Mouse (Mus musculus) myocyte (in vitro differentiated cells): ENCODE measurements around the gene Klhdc9. TPM values are rescaled to one million over a fixed set of nuclear protein-coding genes. Genes with fewer than 3 reads are reported as not detected.

Source experiments
- H3K27me3 ChIP-seq: one replicate; pipeline ENCODE4 v1.6.1; 2011; ENCODE audit not compliant: control insufficient read depth, insufficient read depth, insufficient read length
- H3K36me3 ChIP-seq: one replicate; pipeline ENCODE4 v1.6.1; 2011; ENCODE audit not compliant: control insufficient read depth, insufficient read depth
- H3K4me2 ChIP-seq: one replicate; pipeline ENCODE4 v1.6.1; 2011; ENCODE audit warnings: low read depth, control low read depth
- H3K4me3 ChIP-seq: one replicate; pipeline ENCODE4 v1.5.1; 2011; ENCODE audit warnings: mild to moderate bottlenecking, control low read depth, moderate library complexity
- H3K79me2 ChIP-seq: one replicate; pipeline ENCODE4 v1.6.1; 2011; ENCODE audit not compliant: control insufficient read depth, insufficient read depth
- H3ac ChIP-seq: one replicate; pipeline ENCODE4 v1.6.1; 2011; ENCODE audit not compliant: control insufficient read depth, insufficient read length
- CEBPB ChIP-seq: IDR thresholded peaks from 2 replicates; pipeline ENCODE4 v1.6.1; 2011; ENCODE audit warnings: mild to moderate bottlenecking, moderate library complexity; ENCODE audit not compliant: poor library complexity, insufficient read depth, severe bottlenecking
- MYOD1 ChIP-seq, 3 experiments: IDR thresholded peaks; one replicate each; pipeline ENCODE4 v1.6.1; 2011; ENCODE audit warnings: control low read depth in 2 of 3, low read depth in 2 of 3, mild to moderate bottlenecking in 2 of 3, moderate library complexity in 1 of 3; ENCODE audit not compliant: insufficient read length in 2 of 3, control insufficient read depth in 1 of 3
- polyA plus RNA-seq: library from polyadenylated mRNA; unstranded; fragments of >200 nt; fragmentation: generic; extraction: Trizol; gene quantifications from one replicate; pipeline ENCODE4 v1.2.1, GENCODE M21; 2012; ENCODE audit warnings: missing spikeins

The Klhdc9 gene
- polyA plus RNA-seq, 1 experiment = not detected

GRCm38 (mm10) chr1:171309321-171309720 lies 51.3 kb downstream of the Klhdc9 start:
- Histone ChIP-seq H3K4me3 (no peak overlapping the region), H3K36me3 (no peaks in the 10 kb centered on the region)

More at GRCm38 (mm10) chr1:171309321-171309720, 51.3 kb downstream of the Klhdc9 start:
- Histone ChIP-seq H3K79me2 (no peaks in the 10 kb centered on the region), H3ac (no peak overlapping the region), H3K27me3 (no peaks in the 10 kb centered on the region), H3K4me2 (no peak overlapping the region)
- TF ChIP-seq CEBPB (peak; percentile 74; the same call in 1 of the 2 replicates), MYOD1 (IDR thresholded peaks at IDR 0.05; ENCODE audit: control insufficient read depth in 1 of 3, insufficient read length in 2 of 3, low read depth in 2 of 3) (no peak)

Other genes with a start within 250 kb of the Klhdc9 start
- gene Cfap126, start 246.9 kb downstream of the Klhdc9 start, polyA plus RNA-seq = 2.2 TPM
- 169 TPM for gene Sdhc, start 210.2 kb downstream of the Klhdc9 start, polyA plus RNA-seq
- 0.11 TPM for gene Mpz, start 210.1 kb downstream of the Klhdc9 start, polyA plus RNA-seq
- 0.05 TPM for gene Pcp4l1, start 164.5 kb downstream of the Klhdc9 start, polyA plus RNA-seq
- gene Nr1i3, start 146.8 kb downstream of the Klhdc9 start, polyA plus RNA-seq = 0.06 TPM
- 49.4 TPM for gene Tomm40l, start 138.3 kb downstream of the Klhdc9 start, polyA plus RNA-seq
- not detected for gene Apoa2, start 135.7 kb downstream of the Klhdc9 start, polyA plus RNA-seq
- not detected for gene Fcer1g, start 126.4 kb downstream of the Klhdc9 start, polyA plus RNA-seq
- 15.0 TPM for gene Adamts4, start 110.4 kb downstream of the Klhdc9 start, polyA plus RNA-seq
- 409 TPM for gene Ndufs2, start 109.4 kb downstream of the Klhdc9 start, polyA plus RNA-seq
- 19.3 TPM for gene B4galt3, start 90.5 kb downstream of the Klhdc9 start, polyA plus RNA-seq
- 11.7 TPM for gene Ppox, start 79.6 kb downstream of the Klhdc9 start, polyA plus RNA-seq
- 21.0 TPM for gene Usp21, start 72.8 kb downstream of the Klhdc9 start, polyA plus RNA-seq
- gene Ufc1, start 65.8 kb downstream of the Klhdc9 start, polyA plus RNA-seq = 116 TPM
- 59.9 TPM for gene Dedd, start 31.7 kb downstream of the Klhdc9 start, polyA plus RNA-seq
- gene Nit1, start 15.2 kb downstream of the Klhdc9 start, polyA plus RNA-seq = 31.8 TPM
- gene Pfdn2, start 15.1 kb downstream of the Klhdc9 start, polyA plus RNA-seq = 111 TPM
- 0.08 TPM for gene Nectin4, start 9.3 kb upstream of the Klhdc9 start, polyA plus RNA-seq
- 0.02 TPM for gene Arhgap30, start 28.2 kb upstream of the Klhdc9 start, polyA plus RNA-seq
- gene Usf1, start 50.5 kb upstream of the Klhdc9 start, polyA plus RNA-seq = 106 TPM
- 0.41 TPM for gene Tstd1, start 58.1 kb upstream of the Klhdc9 start, polyA plus RNA-seq
- 24.2 TPM for gene F11r, start 76.7 kb upstream of the Klhdc9 start, polyA plus RNA-seq
- 6.6 TPM for gene Alyref2, start 142.7 kb upstream of the Klhdc9 start, polyA plus RNA-seq
- gene Itln1, start 174.5 kb upstream of the Klhdc9 start, polyA plus RNA-seq = not detected
- gene Cd244a, start 198.4 kb upstream of the Klhdc9 start, polyA plus RNA-seq = 0.04 TPM
- not detected for gene Ly9, start 246.6 kb upstream of the Klhdc9 start, polyA plus RNA-seq